Mouse (Mus musculus): ENCODE measurements around the gene Fjx1. TPM values are rescaled to one million over a fixed set of nuclear protein-coding genes. Genes with fewer than 3 reads are reported as not detected.

Gene Fjx1
- under 1 TPM; 0.35 to 0.66 TPM for total RNA-seq (2021)
- polyA plus RNA-seq (2012; rRNA removed), result 0.70 and 1.6 TPM in 2 replicates
- long read RNA-seq, partial matches to known transcripts, result 0 of 3 reads
- long read RNA-seq, other reads (novel, unspliced or antisense), result 0 of 3 reads

DNA sequence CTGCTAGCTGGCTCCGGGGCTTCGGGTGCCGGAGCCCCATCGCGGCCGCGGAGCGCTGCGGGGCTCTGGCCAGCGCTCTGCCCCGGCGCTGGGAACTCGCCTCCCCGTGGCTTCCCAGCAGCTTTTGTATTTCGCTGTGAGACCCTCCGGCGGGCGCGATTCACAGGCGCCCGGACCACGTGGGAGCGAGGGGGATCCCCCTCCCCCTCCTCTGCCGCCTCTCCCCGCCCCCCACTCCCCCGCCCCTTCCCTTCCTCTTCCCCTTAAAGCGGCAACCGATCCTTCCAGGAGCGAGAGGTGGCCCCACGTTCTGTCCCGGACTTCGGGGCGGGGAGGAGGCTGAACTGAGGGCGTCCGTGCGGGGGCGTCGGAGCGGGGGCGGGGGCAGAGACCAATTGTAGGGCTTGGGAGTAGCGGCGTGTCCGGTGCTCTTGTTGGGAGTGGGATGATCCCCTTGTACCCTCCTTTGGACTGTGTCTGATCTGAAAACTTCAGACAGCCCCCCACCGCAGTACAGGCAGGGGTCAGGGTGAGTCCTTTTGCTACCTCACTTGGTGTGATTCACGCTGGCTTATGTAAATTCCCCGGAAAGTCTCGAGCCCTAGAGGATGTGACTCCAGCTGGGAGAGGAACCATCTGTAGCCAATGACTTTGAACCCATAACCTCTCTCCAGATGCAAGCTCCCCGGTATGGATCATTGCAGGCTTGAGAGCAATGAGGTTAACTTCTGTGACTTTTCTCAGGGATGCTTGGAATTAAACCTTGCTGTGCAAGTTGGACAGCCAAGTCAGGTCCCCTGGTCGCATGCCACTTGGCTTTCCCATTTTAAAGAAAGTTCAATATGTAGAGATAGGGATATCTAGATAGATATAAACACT, at the start of gene Fjx1:
Gene Fjx1, minus strand, starts transcription at position 829 of the 879 bp plus-strand sequence.
- DNase-seq, result peak; percentile 43

DNA sequence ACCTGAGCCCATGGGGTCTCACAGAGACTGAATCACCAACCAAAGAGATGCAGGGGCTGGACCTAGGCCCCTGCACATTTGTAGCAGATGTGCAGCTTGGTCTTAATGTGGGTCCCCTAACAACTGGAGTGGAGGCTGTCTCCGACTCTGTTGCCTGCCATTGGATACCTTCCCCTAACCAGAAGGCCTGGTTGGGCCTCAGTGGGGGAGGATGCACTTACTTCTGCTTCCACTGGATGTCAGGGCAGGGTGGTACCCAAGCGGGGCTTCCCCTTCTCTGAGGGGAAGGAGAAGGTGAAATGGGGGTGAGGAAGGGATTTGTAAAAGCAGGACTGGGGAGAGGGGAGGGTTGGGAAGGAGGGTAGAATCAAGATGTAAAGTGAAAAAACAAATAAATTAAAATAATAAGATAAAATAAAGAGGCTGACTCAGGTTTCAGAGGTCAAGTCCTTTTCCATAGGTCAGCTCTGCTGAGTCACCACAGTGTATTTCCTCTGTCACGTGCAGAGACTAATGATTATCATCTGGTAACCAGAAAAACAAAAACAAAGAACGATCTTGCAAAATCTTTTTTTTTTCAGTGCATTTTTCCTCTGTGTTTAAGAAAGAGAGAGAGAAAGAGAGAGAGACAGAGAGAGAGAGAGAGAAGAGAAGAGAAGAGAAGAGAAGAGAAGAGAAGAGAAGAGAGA, 47.8 kb upstream of the Fjx1 start:
- DNase-seq, result no peak

GRCm38 (mm10) chr2:102480738-102481137, 28.4 kb upstream of the Fjx1 start:
- DNase-seq, result peak; percentile 19

GRCm38 (mm10) chr2:102476101-102476500, 23.8 kb upstream of the Fjx1 start:
- DNase-seq, result no peak

- no peak for DNase-seq
Observed at GRCm38 (mm10) chr2:102468645-102469044, 16.3 kb upstream of the Fjx1 start.

DNA sequence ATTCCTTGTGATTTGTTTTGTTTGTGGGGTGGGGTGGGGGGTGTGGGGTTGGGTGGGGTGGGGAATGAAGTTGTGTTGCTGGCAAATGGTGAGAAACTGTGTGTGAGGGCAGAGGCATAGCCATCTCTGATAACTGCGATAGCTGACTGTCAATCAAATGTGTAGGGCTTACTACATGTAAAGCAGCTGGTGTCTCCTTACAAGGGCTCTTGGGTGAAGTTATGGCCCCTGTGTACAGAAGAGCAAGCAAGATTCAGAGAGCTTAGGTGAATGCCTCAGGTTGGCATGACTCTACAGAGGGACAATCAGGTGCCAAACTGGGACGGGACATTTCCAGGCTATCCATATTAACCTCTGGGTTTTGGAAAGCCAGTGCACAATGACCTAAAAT, 12.0 kb upstream of the Fjx1 start:
- no peak for DNase-seq

DNA sequence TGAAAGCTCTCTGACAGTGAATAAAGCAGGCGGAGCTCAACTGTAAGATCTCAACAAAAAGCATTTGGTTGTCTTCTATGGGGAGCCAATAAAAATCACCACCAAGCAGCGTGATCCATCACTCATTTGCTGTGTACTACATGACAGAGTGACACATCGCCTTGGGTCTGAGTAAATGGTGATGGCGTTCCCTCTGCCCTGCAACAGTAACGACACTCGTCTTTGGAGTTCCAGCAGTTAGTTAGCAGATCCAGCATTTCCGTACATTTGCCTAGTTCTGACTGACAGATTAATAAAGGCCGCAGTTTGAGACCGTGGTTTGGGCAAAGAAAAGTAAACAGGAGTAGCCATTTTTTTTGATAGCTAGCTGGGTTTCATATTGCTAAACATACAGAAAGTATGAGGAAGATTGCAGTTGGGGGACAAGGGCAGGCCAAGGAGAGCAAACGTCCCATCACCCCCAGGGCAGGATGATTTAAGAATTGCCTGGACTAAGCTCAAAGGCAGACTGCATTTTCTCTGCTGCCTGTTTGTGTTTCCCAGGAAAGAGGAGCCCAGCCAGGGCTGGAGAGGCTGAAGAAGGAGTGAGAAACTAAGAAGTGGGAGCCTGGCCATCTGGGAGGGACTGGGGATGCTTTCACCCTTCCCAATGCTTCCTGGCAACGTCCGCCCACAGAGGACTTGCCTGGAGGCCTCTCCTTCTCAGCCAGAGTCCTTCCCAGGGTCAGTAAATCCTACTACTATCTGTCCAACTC, 11.5 kb upstream of the Fjx1 start:
- DNase-seq, result no peak

DNA sequence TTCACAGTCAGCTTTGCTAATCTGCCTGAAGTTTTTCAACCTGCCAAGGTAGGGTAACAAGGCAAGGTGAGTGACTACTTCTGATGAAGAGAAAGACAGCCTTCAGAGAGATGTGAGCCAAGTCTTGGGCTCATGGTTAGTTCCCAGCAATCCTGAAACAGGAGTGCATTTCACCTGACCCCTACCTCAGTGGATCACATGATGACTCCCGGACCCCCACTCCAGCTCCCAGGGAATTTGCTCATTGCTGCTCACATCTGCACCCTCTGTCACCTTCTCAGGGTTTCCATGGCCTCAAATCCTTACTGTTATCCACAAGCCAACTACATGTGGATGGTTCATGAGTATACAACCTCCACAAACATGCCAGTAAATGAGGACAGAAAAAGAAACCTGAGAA, 9.2 kb upstream of the Fjx1 start:
- DNase-seq, result no peak

DNA sequence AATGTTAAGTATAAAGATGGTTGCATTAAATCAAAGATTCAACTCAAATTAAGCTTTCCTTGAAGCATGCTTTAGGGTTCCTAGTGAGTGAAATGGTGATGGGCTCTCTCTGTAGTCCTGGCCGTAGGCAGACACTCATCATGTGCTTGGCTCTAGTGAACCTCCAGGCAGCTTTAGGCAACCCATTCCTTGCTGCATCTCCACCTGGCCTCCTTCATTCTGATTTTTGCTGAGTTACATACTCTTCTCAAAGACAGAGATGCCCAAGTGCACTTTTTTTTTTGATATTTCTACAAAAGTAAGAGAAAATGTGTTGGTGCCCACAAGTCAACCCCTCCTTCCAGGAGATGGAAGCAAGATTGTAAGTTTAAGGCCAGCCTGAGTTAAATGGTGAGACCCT, 2.8 kb upstream of the Fjx1 start:
- no peak for DNase-seq

- DNase-seq, result peak; percentile 4
Observed at GRCm38 (mm10) chr2:102453447-102453846, 1.1 kb upstream of the Fjx1 start.

- DNase-seq, result peak; percentile 59
Observed at GRCm38 (mm10) chr2:102450761-102451670, 1.3 kb downstream of the Fjx1 start.

- DNase-seq, result peak; percentile 70
Observed at GRCm38 (mm10) chr2:102450248-102450760, 2.0 kb downstream of the Fjx1 start.

- DNase-seq, result peak; percentile 3
Observed at GRCm38 (mm10) chr2:102449630-102450247, 2.6 kb downstream of the Fjx1 start.

DNA sequence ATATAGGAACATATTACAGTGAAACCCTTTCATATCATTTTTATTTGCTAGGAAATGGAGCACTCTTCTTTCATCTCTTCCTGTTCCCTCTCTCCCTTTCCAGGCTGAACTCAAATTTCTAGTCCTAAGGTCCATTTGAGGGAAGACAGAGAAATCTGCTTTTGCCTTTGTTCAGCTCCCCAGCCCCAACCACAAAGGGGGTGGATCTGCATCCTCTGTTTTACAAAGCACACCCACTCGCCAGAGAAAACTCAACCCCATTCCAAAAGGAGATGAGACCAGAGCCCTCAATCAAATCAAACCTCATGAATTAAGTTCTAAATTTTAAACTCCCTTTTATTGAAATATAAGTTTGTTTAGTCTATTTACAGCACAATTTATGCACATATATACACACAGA, 3.2 kb downstream of the Fjx1 start:
- no peak for DNase-seq

- no peak for DNase-seq
Observed at GRCm38 (mm10) chr2:102447831-102448230, 4.5 kb downstream of the Fjx1 start.

GRCm38 (mm10) chr2:102446851-102447250, 5.4 kb downstream of the Fjx1 start:
- no peak for DNase-seq

DNA sequence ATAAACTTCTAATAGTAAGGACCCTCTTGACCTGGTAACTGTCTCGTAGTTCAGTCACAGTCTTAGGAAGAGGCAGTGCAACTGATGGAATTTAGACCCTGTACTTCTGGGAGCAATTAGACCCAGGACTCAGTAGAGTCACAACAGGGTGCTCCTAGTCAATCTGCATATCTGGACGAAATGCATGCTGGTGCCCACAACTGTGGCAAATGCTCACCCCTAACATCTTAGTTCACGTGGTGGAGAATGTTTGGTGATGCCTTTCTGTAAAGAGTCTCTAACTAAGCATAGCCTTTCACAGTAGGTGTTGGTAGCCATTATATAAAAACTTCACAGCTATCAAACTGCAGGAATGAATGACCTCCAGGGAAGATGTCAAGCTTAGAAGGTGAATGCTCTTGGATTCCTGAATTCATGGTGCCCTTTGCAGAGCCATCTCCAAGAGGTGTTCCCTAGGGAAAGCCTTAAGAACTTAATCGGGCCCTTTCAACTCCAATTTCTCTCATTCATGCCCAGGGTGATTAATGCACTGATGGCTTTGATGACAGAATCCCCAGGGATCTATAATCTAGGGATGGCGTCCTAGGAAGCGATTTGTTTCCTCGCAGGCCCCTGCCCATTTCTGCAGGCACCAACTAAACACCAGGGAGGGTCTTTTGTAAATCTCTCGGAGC, 14.8 kb downstream of the Fjx1 start:
- no peak for DNase-seq

- no peak for DNase-seq
Observed at GRCm38 (mm10) chr2:102433879-102434278, 18.4 kb downstream of the Fjx1 start.

- DNase-seq, result no peak
Observed at GRCm38 (mm10) chr2:102431084-102431483, 21.2 kb downstream of the Fjx1 start.

- no peak for DNase-seq
Observed at GRCm38 (mm10) chr2:102427974-102428373, 24.3 kb downstream of the Fjx1 start.
